In the genomic region with DNA sequence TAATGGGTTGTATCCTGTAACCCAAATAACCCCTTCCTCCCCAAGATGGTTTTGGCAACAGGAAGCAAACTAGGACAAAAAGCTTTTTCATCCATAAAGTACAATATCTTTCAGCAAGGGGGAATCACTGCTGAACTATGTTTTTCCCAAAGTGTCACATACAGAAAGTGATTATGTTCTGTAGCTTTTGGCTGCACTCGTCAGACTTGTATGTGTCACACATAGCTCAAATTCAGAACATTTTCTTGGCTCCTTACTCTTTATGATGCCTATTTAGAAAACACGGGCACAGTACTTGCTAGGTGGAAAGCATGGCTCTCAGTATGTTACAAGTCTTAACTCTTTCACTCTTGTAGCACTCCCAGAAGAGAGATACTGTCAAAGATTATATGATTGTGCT, we compare ENCODE assay signal across 13 mouse cellular contexts.
"Had no signal": no experiment of that assay in that cellular context is flagged by ENCODE, and none has a peak within 500 bp of the region (broad histone marks: within the 10 kb centered on the region; RNA-seq: fewer than 3 reads in every experiment).

No protein-coding gene starts in this region.

- H3K4me2 ChIP-seq: limb, embryonic 13.5 days; liver, embryonic 13.5 days; neural tube, embryonic 15.5 days had no signal

- H3K4me3 ChIP-seq: limb, embryonic 13.5 days; liver, embryonic 13.5 days; midbrain, embryonic 10.5 days; myocyte; neural tube, embryonic 15.5 days had no signal

- H3K36me3 ChIP-seq: liver, embryonic 13.5 days; midbrain, embryonic 10.5 days; neural tube, embryonic 15.5 days had no signal

- H3K27ac ChIP-seq: kidney, postnatal 0 days; limb, embryonic 13.5 days; liver, embryonic 13.5 days; midbrain, embryonic 10.5 days; neural tube, embryonic 15.5 days; stomach, postnatal 0 days had no signal

- H3K9ac ChIP-seq: limb, embryonic 13.5 days; liver, embryonic 13.5 days; neural tube, embryonic 15.5 days had no signal

- H3K4me1 ChIP-seq: midbrain, embryonic 10.5 days; neural tube, embryonic 15.5 days had no signal

- H3K9me3 ChIP-seq: limb, embryonic 13.5 days; liver, embryonic 13.5 days; midbrain, embryonic 10.5 days; neural tube, embryonic 15.5 days had no signal

- DNase-seq: kidney, postnatal 36 days; layer of hippocampus, adult 9-11 months; liver, embryonic 13.5 days; lung, adult 18-20 months; lung, postnatal 14 days; midbrain, embryonic 14.5 days; thymus, postnatal 4 days had no signal

- H3K27me3 ChIP-seq: limb, embryonic 13.5 days; liver, embryonic 13.5 days; neural tube, embryonic 15.5 days had no signal
